Comparison of ENCODE assay signal across 8 mouse cellular contexts in the genomic region with DNA sequence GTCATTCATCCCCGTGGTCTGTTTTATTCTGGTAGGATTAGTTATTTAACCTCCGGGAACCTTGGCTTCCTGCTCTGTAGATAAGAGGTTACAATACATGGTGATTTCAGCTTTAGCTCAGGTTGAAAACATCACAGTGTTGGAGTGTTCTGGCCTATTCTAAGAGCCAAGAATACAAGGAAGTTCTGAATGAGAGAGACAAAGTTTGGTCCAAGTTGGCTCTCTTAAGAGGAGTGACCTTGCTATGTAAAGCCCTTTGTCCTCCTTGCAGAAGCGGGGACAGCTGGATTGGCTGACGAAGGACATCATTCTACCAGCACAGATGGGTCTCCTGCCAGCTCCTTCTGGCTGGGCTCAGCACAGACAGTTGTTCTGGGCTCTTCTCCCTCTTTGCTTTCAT.
DNase-seq lines count a peak whose midpoint lies in the region; ATAC-seq and TF ChIP-seq lines count a peak whose summit lies in the region.
"Had no signal": no experiment of that assay in that cellular context is flagged by ENCODE, and none has a peak within 500 bp of the region (broad histone marks: within the 10 kb centered on the region; RNA-seq: fewer than 3 reads in every experiment).

No protein-coding gene starts in this region.

- no peak overlapping the region for H3K4me3 ChIP-seq in heart, postnatal 0 days (ENCODE audit: low read depth, low read length)
- no peak overlapping the region for H3K4me3 ChIP-seq in lung, embryonic 14.5 days (ENCODE audit: low read depth, low read length)
- no peak overlapping the region for H3K4me3 ChIP-seq in left cerebral cortex, adult 2 months
- H3K4me3 ChIP-seq: limb, embryonic 12.5 days had no signal

- TF ChIP-seq CTCF in heart, postnatal 0 days (IDR thresholded peaks at IDR 0.05; ENCODE audit: low read depth), result no peak
- TF ChIP-seq CTCF in lung, embryonic 14.5 days (IDR thresholded peaks at IDR 0.05; ENCODE audit: low read depth), result no peak
- no peak for TF ChIP-seq CTCF in left cerebral cortex, adult 2 months (IDR thresholded peaks at IDR 0.05)

- 12% methylated on average over 4 of the region's 4 CpGs for WGBS in heart, postnatal 0 days
- WGBS in lung, embryonic 14.5 days, result 36% methylated on average over 4 of the region's 4 CpGs

- TF ChIP-seq EP300 in heart, postnatal 0 days (IDR thresholded peaks at IDR 0.05; ENCODE audit: low read depth), result 0 out of 2 replicates have a peak, but pooled peaks have one; percentile 20

- H3K9ac ChIP-seq in heart, postnatal 0 days (replicated peaks; ENCODE audit: low read depth, low read length), result no peak overlapping the region
- no peak overlapping the region for H3K9ac ChIP-seq in lung, embryonic 14.5 days
- H3K9ac ChIP-seq: limb, embryonic 12.5 days had no signal

- intact Hi-C loops in left cerebral cortex, adult 2 months (cut with DNase I), result no loop called here

- peak; percentile 71 for ATAC-seq in heart, postnatal 0 days (ENCODE audit: insufficient read depth, low read depth)
- ATAC-seq in lung, embryonic 14.5 days (ENCODE audit: insufficient read depth), result peak; percentile 57; the same call in 1 of the 2 replicates
- no peak for ATAC-seq in erythroblast, adult 5-6 weeks (replicated peaks; ENCODE audit: low FRiP score, poor library complexity, severe bottlenecking)

- H3K9me3 ChIP-seq in heart, postnatal 0 days (replicated peaks; ENCODE audit: control insufficient read depth, low read length), result no peaks in the 10 kb centered on the region
- no peaks in the 10 kb centered on the region for H3K9me3 ChIP-seq in lung, embryonic 14.5 days (ENCODE audit: low read depth, low read length)

- no peaks in the 10 kb centered on the region for H3K27me3 ChIP-seq in heart, postnatal 0 days (ENCODE audit: control insufficient read depth, insufficient read depth, low read length)
- H3K27me3 ChIP-seq in lung, embryonic 14.5 days (ENCODE audit: insufficient read depth, low read length), result no peaks in the 10 kb centered on the region
- H3K27me3 ChIP-seq: limb, embryonic 12.5 days had no signal

- DNase-seq in adrenal gland, adult 8-10 months, result peak; percentile 54
- DNase-seq in adrenal gland, postnatal 25 days, result peak; percentile 43
- DNase-seq in heart, postnatal 0 days (ENCODE audit: low spot score), result peak; percentile 71
- peak; percentile 47 for DNase-seq in lung, embryonic 14.5 days
- DNase-seq in left cerebral cortex, adult 11 months (ENCODE audit: low spot score), result no peak
- no peak for DNase-seq in left cerebral cortex, adult 2 months (ENCODE audit: extremely low spot score in 1 of 2, low spot score in 2 of 2)

- no peaks in the 10 kb centered on the region for H3K4me1 ChIP-seq in heart, postnatal 0 days (ENCODE audit: control insufficient read depth, insufficient read depth)
- H3K4me1 ChIP-seq in lung, embryonic 14.5 days (ENCODE audit: insufficient read depth), result no peaks in the 10 kb centered on the region
- H3K4me1 ChIP-seq: limb, embryonic 12.5 days had no signal

- no peak overlapping the region for H3K27ac ChIP-seq in heart, postnatal 0 days (ENCODE audit: low read depth)
- no peak overlapping the region for H3K27ac ChIP-seq in lung, embryonic 14.5 days (ENCODE audit: low read depth)
- H3K27ac ChIP-seq in left cerebral cortex, adult 2 months, result no peak overlapping the region
- H3K27ac ChIP-seq: limb, embryonic 12.5 days had no signal

- H3K4me2 ChIP-seq in heart, postnatal 0 days (ENCODE audit: low read depth, low read length), result no peak overlapping the region
- H3K4me2 ChIP-seq in lung, embryonic 14.5 days, result no peak overlapping the region
- H3K4me2 ChIP-seq: limb, embryonic 12.5 days had no signal

- no peaks in the 10 kb centered on the region for H3K36me3 ChIP-seq in heart, postnatal 0 days (replicated peaks; ENCODE audit: control insufficient read depth, insufficient read depth, low read length)
- H3K36me3 ChIP-seq in lung, embryonic 14.5 days (ENCODE audit: insufficient read depth), result no peaks in the 10 kb centered on the region
- H3K36me3 ChIP-seq: limb, embryonic 12.5 days had no signal

Comparison
In these comparisons a context has a peak if more than half of its experiments do, and no peak if none do; other contexts are left out.
1. DNase-seq: peak in adrenal gland, adult 8-10 months (single experiment), adrenal gland, postnatal 25 days (single experiment), heart, postnatal 0 days (single experiment) and lung, embryonic 14.5 days (single experiment); none in left cerebral cortex, adult 11 months (single experiment) and left cerebral cortex, adult 2 months (0 of 2).